Mouse (Mus musculus): Measurements from ENCODE around the gene Sox2.

GRCm38 (mm10) chr3:34648105-34648832, 1.9 kb upstream of the Sox2 start:
- no peak for TF ChIP-seq CTCF (IDR thresholded peaks at IDR 0.05; ENCODE audit: low read depth)
- no peak for TF ChIP-seq EP300 (IDR thresholded peaks at IDR 0.05; ENCODE audit: low read depth)
